Mouse (Mus musculus) central nervous system, embryonic 11.5 days (tissue): Measurements from ENCODE around the gene Igbp1. TPM values are rescaled to one million over a fixed set of nuclear protein-coding genes. Genes with fewer than 3 reads are reported as not detected.

Experiments used
- polyA plus RNA-seq: library from polyadenylated mRNA; depleted of rRNA; stranded (reverse); fragments of >200 nt; gene quantifications from 2 replicates; pipeline ENCODE4 v1.2.3, GENCODE M21; 2012; rRNA removed

Igbp1 gene
- 76.5 and 86.3 TPM in 2 replicates for polyA plus RNA-seq

GRCm38 (mm10) chrX:100494068-100494978, at the start of gene Igbp1:
TSS of gene Igbp1 (plus strand) at chrX:100494291.

GRCm38 (mm10) chrX:100524471-100524870, 30.4 kb downstream of the Igbp1 start, which contains the start of gene Dgat2l6:
TSS of gene Dgat2l6 (plus strand) at chrX:100524838.

Other genes starting within 250 kb of the Igbp1 start
- gene Otud6a, start 65.3 kb upstream of the Igbp1 start, polyA plus RNA-seq, result 0.07 TPM in 1 of 2 replicates, not detected in the other
- 0.48 and 0.83 TPM in 2 replicates for gene Awat2, start 51.6 kb upstream of the Igbp1 start, polyA plus RNA-seq
- not detected in 2 replicates for gene Dgat2l6, start 30.5 kb downstream of the Igbp1 start, polyA plus RNA-seq
- gene Awat1, start 78.0 kb downstream of the Igbp1 start, polyA plus RNA-seq, result not detected in 2 replicates
- 0.02 TPM in 1 of 2 replicates, not detected in the other for gene P2ry4, start 100.6 kb downstream of the Igbp1 start, polyA plus RNA-seq
- gene Arr3, start 111.2 kb downstream of the Igbp1 start, polyA plus RNA-seq, result not detected in 2 replicates
- 37.6 and 43.8 TPM in 2 replicates for gene Kif4, start 131.4 kb downstream of the Igbp1 start, polyA plus RNA-seq
- gene Pdzd11, start 132.3 kb downstream of the Igbp1 start, polyA plus RNA-seq, result 74.1 and 79.3 TPM in 2 replicates
- gene Gdpd2, start 235.6 kb downstream of the Igbp1 start, polyA plus RNA-seq, result 15.1 and 16.3 TPM in 2 replicates